Mouse (Mus musculus): ENCODE data around the gene Igf1r.
"Not testable (repeated sequence)": the region's sequence is repeated elsewhere in the genome, so short reads cannot be mapped to it uniquely, and the experiment has no call there.

Igf1r gene

GRCm38 (mm10) chr7:68275838-68276731 lies 323.5 kb downstream of the Igf1r start:
- peak; percentile 62 for DNase-seq

DNA sequence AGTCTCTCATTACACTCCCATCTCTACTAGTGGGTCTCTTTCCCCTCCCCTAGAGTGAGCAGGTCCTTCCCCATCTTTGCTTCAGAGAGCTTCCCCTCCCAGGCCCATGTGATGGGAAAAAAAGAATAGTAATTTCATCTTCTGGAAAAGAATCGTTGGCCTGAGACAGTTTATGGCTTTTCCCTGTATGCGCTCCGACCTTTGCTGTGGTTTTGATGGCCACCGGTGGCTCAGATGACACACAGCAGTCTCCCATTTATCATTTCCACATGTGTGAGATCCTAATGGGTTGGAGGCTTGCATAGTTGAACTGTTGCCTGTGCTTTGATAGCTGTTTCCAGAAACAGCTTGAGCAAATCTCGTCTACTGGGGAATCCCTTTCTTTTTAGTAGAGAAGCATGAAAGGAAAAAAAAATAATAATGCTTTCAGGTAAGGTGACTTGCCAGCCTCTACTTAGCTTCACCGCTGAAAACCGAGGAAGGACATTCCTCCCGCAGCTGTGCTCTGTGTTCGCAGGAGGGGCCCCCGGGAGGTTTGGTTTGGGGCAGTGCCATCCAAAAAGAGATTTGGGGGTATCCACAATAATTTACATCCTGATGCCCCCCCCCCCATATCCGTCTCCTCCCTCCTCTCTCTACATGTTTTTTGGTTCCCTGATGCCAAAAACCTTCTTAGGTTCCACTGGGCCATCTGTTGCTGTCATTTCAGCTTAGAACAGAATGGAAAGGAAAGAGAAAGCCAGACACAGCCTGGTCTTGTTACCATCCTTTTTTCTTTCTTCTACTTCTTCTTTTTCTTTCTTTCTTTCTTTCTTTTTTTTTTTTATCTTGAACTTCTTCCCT lies 324.6 kb downstream of the Igf1r start:
- DNase-seq = no peak

DNA sequence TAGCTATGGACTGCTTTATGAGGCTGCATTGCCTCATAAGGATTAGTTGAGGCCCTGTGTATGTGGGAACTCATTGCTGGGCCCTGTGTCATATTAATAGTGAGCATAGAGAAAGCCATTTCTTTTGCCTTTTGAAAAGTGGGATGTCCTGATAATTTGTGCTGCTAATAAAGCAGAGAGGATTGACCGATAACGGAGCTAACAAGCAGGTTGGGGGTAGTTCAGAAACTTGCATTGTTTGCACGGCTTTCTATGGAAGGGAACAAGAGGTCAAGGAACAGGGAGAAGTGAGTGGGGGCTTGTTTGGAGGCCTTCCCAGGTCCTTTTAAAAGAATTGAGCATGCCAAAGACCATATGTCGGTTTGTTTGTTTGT lies 325.3 kb downstream of the Igf1r start:
- DNase-seq = no peak

- no peak for DNase-seq
Measured at GRCm38 (mm10) chr7:68278385-68278784, 325.8 kb downstream of the Igf1r start.

DNA sequence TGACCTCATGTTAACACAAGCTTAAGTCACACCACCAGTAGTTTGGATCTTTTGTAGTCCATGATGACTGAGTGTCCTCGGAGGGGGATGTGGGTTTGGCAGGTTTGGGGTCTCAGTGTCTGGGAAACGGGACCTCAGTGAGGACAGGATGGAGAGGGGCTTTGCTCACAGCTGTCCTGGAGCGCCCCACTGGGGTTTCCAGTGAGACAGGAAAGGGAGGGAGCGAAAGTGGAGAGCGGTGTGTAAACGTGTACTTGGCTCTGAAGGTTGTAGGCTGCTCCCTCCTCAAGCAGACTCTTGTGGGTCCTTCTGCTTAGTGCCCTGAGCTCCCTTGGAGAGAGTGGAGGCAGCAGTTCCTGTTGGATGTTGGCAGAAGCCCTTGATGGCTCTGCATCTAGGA lies 326.3 kb downstream of the Igf1r start:
- DNase-seq = no peak

- no peak for DNase-seq
Measured at GRCm38 (mm10) chr7:68279481-68279880, 326.9 kb downstream of the Igf1r start.

DNA sequence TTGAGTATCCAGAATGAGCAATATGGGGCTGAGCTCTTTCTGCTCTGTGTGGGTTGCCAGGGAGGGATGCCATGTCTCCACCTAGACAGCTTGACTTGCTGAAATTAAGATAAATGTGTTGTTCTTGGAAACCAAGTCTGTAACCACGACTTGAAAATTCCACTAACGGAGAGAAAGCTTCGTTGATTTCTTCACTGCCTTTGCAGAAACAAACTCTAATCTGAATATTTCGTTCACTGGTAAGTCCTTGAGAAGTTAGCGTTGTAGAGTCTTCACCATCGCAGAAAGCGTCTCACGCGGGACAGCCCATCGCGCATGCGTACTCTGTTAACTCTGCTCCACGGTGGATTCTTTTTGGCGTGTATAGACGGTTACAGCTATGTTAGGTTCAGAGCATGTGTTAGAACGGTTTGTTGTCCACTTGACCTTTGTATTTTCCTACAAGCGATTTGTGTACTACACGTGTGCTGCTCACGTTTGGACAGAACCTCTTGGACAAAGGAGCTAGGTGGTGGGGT lies 327.8 kb downstream of the Igf1r start:
- DNase-seq = no peak

DNA sequence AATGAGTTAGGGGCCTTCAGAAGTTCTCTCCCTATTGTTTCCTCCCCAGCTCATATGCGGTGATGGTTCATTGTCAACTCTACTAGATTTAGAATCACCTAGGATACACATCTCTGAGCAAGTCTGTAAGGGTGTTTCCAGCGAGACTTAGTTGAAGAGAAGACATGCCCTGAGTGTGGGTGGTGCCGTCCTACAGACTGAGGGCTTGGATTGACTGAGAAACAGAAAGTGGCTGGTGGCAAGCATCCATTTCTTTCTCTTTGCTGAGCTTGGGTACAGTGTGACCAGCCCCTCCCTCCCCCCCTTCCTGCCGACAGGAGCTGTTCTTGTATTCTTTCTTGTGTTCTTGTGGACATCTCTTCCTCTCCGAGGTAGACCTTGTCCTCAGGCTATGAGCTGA lies 328.7 kb downstream of the Igf1r start:
- no peak for DNase-seq

DNA sequence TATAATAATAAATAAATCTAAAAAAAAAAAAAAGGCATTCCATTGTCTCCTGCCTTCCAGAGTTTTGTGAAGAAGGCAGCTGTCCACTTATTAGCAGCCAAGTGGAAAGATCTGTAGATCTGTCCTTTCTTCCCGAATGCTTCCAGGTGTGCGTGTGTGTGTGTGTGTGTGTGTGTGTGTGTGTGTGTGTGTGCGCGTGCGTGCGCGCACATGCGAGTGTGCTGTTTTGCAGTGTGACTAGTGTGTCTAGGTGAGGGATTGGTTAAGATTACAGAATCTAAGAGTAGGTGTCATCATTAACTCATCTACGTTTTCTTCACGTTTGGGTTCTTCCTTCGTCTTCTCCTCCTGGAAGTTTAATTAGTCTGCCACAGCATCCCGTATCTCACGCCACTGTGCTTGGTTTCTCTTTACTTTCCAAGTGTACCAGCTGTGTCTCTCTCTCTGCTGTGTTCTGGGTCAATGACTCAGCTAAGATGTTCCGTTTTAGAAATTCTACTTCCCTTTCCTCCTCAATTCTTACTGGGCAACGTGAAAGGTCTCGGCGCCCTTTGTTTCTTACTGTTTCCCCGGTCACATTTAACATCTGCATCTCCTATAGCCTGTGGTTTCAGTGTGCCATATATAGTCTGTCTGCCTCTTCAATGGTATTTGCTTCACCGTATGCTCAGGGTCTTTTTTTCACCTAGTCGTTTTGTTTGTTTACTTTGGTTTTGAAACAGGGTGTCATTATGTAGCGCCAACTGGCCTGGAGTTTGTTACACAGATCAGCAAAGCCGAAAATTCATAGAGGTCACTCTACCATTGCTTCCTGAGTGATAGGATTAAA lies 329.9 kb downstream of the Igf1r start:
- DNase-seq = no peak

DNA sequence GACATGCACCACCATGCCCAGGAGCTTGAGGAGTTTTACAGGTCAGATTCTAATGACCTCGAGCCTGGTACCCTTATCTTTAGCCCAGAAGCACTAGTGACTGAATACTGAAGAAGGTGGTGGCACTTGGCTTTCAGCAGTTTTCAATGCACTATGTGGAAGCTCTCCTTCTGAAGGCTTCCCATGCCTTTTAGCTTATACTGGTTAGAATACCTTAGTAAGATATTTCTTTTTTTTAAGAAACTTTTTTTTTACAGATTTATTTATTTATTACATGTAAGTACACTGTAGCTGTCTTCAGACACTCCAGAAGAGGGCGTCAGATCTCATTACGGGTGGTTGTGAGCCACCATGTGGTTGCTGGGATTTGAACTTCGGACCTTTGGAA lies 330.5 kb downstream of the Igf1r start:
- DNase-seq = not testable (repeated sequence)

Data from kidney, adult 11 months (tissue).